Mouse (Mus musculus) CH12.LX (cell line): ENCODE results near the gene Atp2a3. TPM values are rescaled to one million over a fixed set of nuclear protein-coding genes. Genes with fewer than 3 reads are reported as not detected.
A peak's percentile ranks its signal among the peaks of the same experiment; 100 is the strongest.

Source experiments
- DNase-seq: peaks from one replicate; pipeline ENCODE4 v3.0.0-alpha.2; 2013; ENCODE audit errors: extremely low read depth
- H3K27ac ChIP-seq: 2 replicates; pipeline ENCODE4 v1.5.1; 2012; ENCODE audit warnings: low read depth, mild to moderate bottlenecking, control low read depth, moderate library complexity; ENCODE audit not compliant: insufficient read depth
- H3K27me3 ChIP-seq: replicated peaks from 2 replicates; pipeline ENCODE3; 2012; ENCODE audit warnings: inconsistent platforms
- H3K36me3 ChIP-seq, 2 experiments: replicated peaks in 1 of 2; 2 replicates each; pipeline versions ENCODE3 to v1.6.1; 2012; ENCODE audit warnings: inconsistent platforms in 1 of 2, low read length in 1 of 2, mild to moderate bottlenecking in 1 of 2, mixed read lengths in 1 of 2, moderate library complexity in 1 of 2; ENCODE audit not compliant: control insufficient read depth in 1 of 2, insufficient read depth in 1 of 2
- H3K4me1 ChIP-seq, 2 experiments: 2 replicates each; pipeline ENCODE4 v1.6.1; 2012; ENCODE audit warnings: inconsistent platforms in 1 of 2, moderate library complexity in 1 of 2; ENCODE audit not compliant: insufficient read depth in 2 of 2, control insufficient read depth in 1 of 2
- H3K4me2 ChIP-seq: 2 replicates; pipeline ENCODE4 v1.6.1; 2012; ENCODE audit warnings: low read depth, mild to moderate bottlenecking, control low read depth; ENCODE audit not compliant: poor library complexity, insufficient read depth, severe bottlenecking
- H3K4me3 ChIP-seq, 3 experiments: fragments of 150-350 bp in 1 of 3; sonication (generic) in 1 of 3; replicated peaks in 1 of 3; 2 replicates each; pipeline versions ENCODE3 to v1.5.1; 2011 to 2012; ENCODE audit warnings: low read depth in 2 of 3, low read length in 2 of 3, mild to moderate bottlenecking in 2 of 3, moderate library complexity in 2 of 3, control low read depth in 1 of 3, improper control_type of control experiment in 1 of 3, inconsistent platforms in 1 of 3, mixed read lengths in 1 of 3; ENCODE audit not compliant: poor library complexity in 1 of 3
- H3K79me2 ChIP-seq: replicated peaks from 2 replicates; pipeline ENCODE4 v1.6.1; 2012; ENCODE audit warnings: mild to moderate bottlenecking, moderate library complexity; ENCODE audit not compliant: control insufficient read depth, poor library complexity, insufficient read depth, severe bottlenecking; ENCODE audit errors: extremely low read depth
- H3K9ac ChIP-seq: 2 replicates; pipeline ENCODE4 v1.6.1; 2012; ENCODE audit warnings: low read depth, mild to moderate bottlenecking, control low read depth, moderate library complexity; ENCODE audit not compliant: insufficient read depth
- H3K9me3 ChIP-seq: replicated peaks from 2 replicates; pipeline ENCODE3; 2012; ENCODE audit warnings: low read length, inconsistent platforms, mixed read lengths
- BHLHE40 ChIP-seq: IDR thresholded peaks from 2 replicates; pipeline ENCODE4 v1.6.1; 2011; ENCODE audit warnings: mild to moderate bottlenecking, low read depth, low read length, improper control_type of control experiment
- CHD1 ChIP-seq: IDR thresholded peaks from 2 replicates; pipeline ENCODE4 v1.6.1; 2012; ENCODE audit warnings: low read depth, low read length, improper control_type of control experiment, inconsistent platforms
- CHD2 ChIP-seq: IDR thresholded peaks from 2 replicates; pipeline ENCODE4 v1.6.1; 2011; ENCODE audit warnings: low read length, improper control_type of control experiment
- CTCF ChIP-seq, 2 experiments: IDR thresholded peaks in 1 of 2; conservative IDR thresholded peaks in 1 of 2; 2 replicates each; pipeline ENCODE4 v1.5.1; 2011 to 2012; ENCODE audit warnings: low read depth in 2 of 2, low read length in 2 of 2, improper control_type of control experiment in 1 of 2, inconsistent platforms in 1 of 2, mild to moderate bottlenecking in 1 of 2, moderate library complexity in 1 of 2
- E2F4 ChIP-seq: IDR thresholded peaks from 2 replicates; pipeline ENCODE4 v1.6.1; 2011; ENCODE audit warnings: low read depth, low read length, improper control_type of control experiment; ENCODE audit not compliant: insufficient replicate concordance
- ELF1 ChIP-seq: IDR thresholded peaks from 2 replicates; pipeline ENCODE4 v1.6.1; 2014; ENCODE audit warnings: low read depth, mild to moderate bottlenecking, inconsistent platforms, low read length, improper control_type of control experiment
- EP300 ChIP-seq: IDR thresholded peaks from 2 replicates; pipeline ENCODE4 v1.6.1; 2011; ENCODE audit warnings: low read length, improper control_type of control experiment
- GABPA ChIP-seq: IDR thresholded peaks from 2 replicates; pipeline ENCODE4 v1.6.1; 2012; ENCODE audit warnings: low read depth, low read length, improper control_type of control experiment, inconsistent platforms; ENCODE audit not compliant: insufficient replicate concordance
- HCFC1 ChIP-seq: IDR thresholded peaks from 2 replicates; pipeline ENCODE4 v1.6.1; 2012; ENCODE audit warnings: low read depth, mild to moderate bottlenecking, inconsistent platforms, low read length, improper control_type of control experiment
- IRF4 ChIP-seq: IDR thresholded peaks from 2 replicates; pipeline ENCODE4 v1.6.1; 2014; ENCODE audit warnings: low read depth, mild to moderate bottlenecking, inconsistent platforms, low read length, improper control_type of control experiment
- JUN ChIP-seq: IDR thresholded peaks from 2 replicates; pipeline ENCODE4 v1.6.1; 2011; ENCODE audit warnings: low read depth, mild to moderate bottlenecking, low read length, improper control_type of control experiment, moderate library complexity; ENCODE audit not compliant: insufficient read depth
- JUND ChIP-seq: conservative IDR thresholded peaks from 2 replicates; pipeline ENCODE4 v1.6.1; 2011; ENCODE audit warnings: low read depth, low read length, improper control_type of control experiment
- KAT2A ChIP-seq: IDR thresholded peaks from 2 replicates; pipeline ENCODE4 v1.6.1; 2012; ENCODE audit warnings: low read length, improper control_type of control experiment, inconsistent platforms; ENCODE audit not compliant: insufficient replicate concordance
- MAFK ChIP-seq: IDR thresholded peaks from 2 replicates; pipeline ENCODE4 v1.6.1; 2011; ENCODE audit warnings: low read length, improper control_type of control experiment; ENCODE audit not compliant: insufficient replicate concordance
- MAX ChIP-seq: IDR thresholded peaks from 2 replicates; pipeline ENCODE4 v1.6.1; 2011; ENCODE audit warnings: low read length, improper control_type of control experiment
- MAZ ChIP-seq: IDR thresholded peaks from 2 replicates; pipeline ENCODE4 v1.6.1; 2012; ENCODE audit warnings: low read depth, mild to moderate bottlenecking, inconsistent platforms, low read length, improper control_type of control experiment, moderate library complexity
- MEF2A ChIP-seq: IDR thresholded peaks from 2 replicates; pipeline ENCODE4 v1.6.1; 2014; ENCODE audit warnings: low read depth, mild to moderate bottlenecking, inconsistent platforms, low read length, improper control_type of control experiment, borderline replicate concordance
- MXI1 ChIP-seq: IDR thresholded peaks from 2 replicates; pipeline ENCODE4 v1.6.1; 2011; ENCODE audit warnings: mild to moderate bottlenecking, low read depth, low read length, improper control_type of control experiment
- MYC ChIP-seq: IDR thresholded peaks from 2 replicates; pipeline ENCODE4 v1.6.1; 2011; ENCODE audit warnings: low read depth, mild to moderate bottlenecking, improper control_type of control experiment, low read length
- NELFE ChIP-seq: IDR thresholded peaks from 2 replicates; pipeline ENCODE4 v1.6.1; 2011; ENCODE audit warnings: low read depth, low read length, improper control_type of control experiment
- PAX5 ChIP-seq: IDR thresholded peaks from 2 replicates; pipeline ENCODE4 v1.6.1; 2012; ENCODE audit warnings: low read length, inconsistent platforms, mixed read lengths
- POLR2AphosphoS2 ChIP-seq: IDR thresholded peaks from 2 replicates; pipeline ENCODE4 v1.6.1; 2011; ENCODE audit warnings: low read depth, low read length, improper control_type of control experiment
- RAD21 ChIP-seq: IDR thresholded peaks from 2 replicates; pipeline ENCODE4 v1.6.1; 2011; ENCODE audit warnings: low read depth, mild to moderate bottlenecking, low read length, improper control_type of control experiment, moderate library complexity
- RCOR1 ChIP-seq: conservative IDR thresholded peaks from 2 replicates; pipeline ENCODE4 v1.6.1; 2012; ENCODE audit warnings: low read depth, mild to moderate bottlenecking, inconsistent platforms, low read length, improper control_type of control experiment
- SIN3A ChIP-seq: IDR thresholded peaks from 2 replicates; pipeline ENCODE4 v1.6.1; 2012; ENCODE audit warnings: low read length, improper control_type of control experiment, inconsistent platforms
- SMC3 ChIP-seq: IDR thresholded peaks from 2 replicates; pipeline ENCODE4 v1.6.1; 2011; ENCODE audit warnings: low read depth, low read length, improper control_type of control experiment
- TBP ChIP-seq: conservative IDR thresholded peaks from 2 replicates; pipeline ENCODE4 v1.6.1; 2011; ENCODE audit warnings: low read depth, low read length, improper control_type of control experiment
- TCF12 ChIP-seq: IDR thresholded peaks from 2 replicates; pipeline ENCODE4 v1.6.1; 2014; ENCODE audit warnings: low read depth, mild to moderate bottlenecking, inconsistent platforms, low read length, improper control_type of control experiment
- UBTF ChIP-seq: IDR thresholded peaks from 2 replicates; pipeline ENCODE4 v1.6.1; 2012; ENCODE audit warnings: low read depth, mild to moderate bottlenecking, inconsistent platforms, low read length, improper control_type of control experiment, moderate library complexity
- USF1 ChIP-seq: IDR thresholded peaks from 2 replicates; pipeline ENCODE4 v1.6.1; 2014; ENCODE audit warnings: low read depth, mild to moderate bottlenecking, inconsistent platforms, low read length, improper control_type of control experiment
- USF2 ChIP-seq: conservative IDR thresholded peaks from 2 replicates; pipeline ENCODE4 v1.6.1; 2011; ENCODE audit warnings: low read depth, low read length, improper control_type of control experiment
- ZC3H11A ChIP-seq: IDR thresholded peaks from 2 replicates; pipeline ENCODE4 v1.6.1; 2012; ENCODE audit warnings: low read depth, mild to moderate bottlenecking, inconsistent platforms, low read length, improper control_type of control experiment
- ZKSCAN1 ChIP-seq: IDR thresholded peaks from 2 replicates; pipeline ENCODE4 v1.6.1; 2012; ENCODE audit warnings: low read depth, inconsistent platforms, low read length, improper control_type of control experiment, borderline replicate concordance
- ZMIZ1 ChIP-seq: IDR thresholded peaks from 2 replicates; pipeline ENCODE4 v1.6.1; 2012; ENCODE audit warnings: low read depth, mild to moderate bottlenecking, inconsistent platforms, low read length, improper control_type of control experiment
- ZNF384 ChIP-seq: IDR thresholded peaks from 2 replicates; pipeline ENCODE4 v1.6.1; 2012; ENCODE audit warnings: low read depth, low read length, improper control_type of control experiment, inconsistent platforms
- dilution Hi-C: fragments of 300-500 bp; cut with MboI; formaldehyde crosslinking; loops from 2 replicates; pipeline ENCODE4 v1.14.3; 2020; ENCODE audit warnings: low sequenced_read_pairs; ENCODE audit not compliant: extremely low pct_unique_long_range_greater_than_20kb, extremely low pct_ligation_motif_present
- in situ Hi-C: fragments of 300-500 bp; cut with MboI; formaldehyde crosslinking; loops from 3 replicates; pipeline ENCODE4 v1.14.3; 2019; ENCODE audit warnings: low sequenced_read_pairs, low pct_ligation_motif_present, low pct_unique_long_range_greater_than_20kb, mixed read lengths
- polyA plus RNA-seq: library from polyadenylated mRNA; unstranded; fragments of >175 nt; gene quantifications from 2 replicates; pipeline ENCODE4 v1.2.1, GENCODE M21; 2012; ENCODE audit warnings: low read depth; ENCODE audit not compliant: insufficient read length
- total RNA-seq, 2 experiments: library from RNA; depleted of rRNA; stranded (reverse); fragments of 300-350 nt in 1 of 2; fragments of >200 nt in 1 of 2; gene quantifications; 2 replicates each; pipeline ENCODE4 v1.2.3; 2012 to 2014

The Atp2a3 gene
- total and polyA plus RNA-seq, 3 experiments = 61.4 to 279 (median 218) TPM

DNA sequence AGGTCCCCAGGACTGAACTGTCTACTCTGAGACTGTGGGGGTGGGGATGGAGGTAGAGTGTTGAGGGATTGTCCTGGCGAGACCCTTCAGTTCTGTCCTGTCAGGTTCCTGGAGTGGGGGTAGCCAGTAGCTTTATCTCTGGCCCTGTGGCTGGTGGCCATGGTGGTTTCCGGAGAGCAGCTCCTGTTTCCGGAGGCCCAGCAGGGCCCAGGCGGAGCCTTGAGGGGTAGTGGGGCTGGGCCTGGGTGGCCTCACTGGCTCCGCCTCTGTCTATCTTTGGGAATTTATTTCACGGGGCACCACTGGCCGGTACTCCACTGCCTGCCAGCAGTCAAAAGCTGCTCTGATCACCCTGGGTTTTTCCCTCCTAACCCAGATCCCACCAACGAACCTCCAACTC lies 37.8 kb downstream of the Atp2a3 start, which contains the start of gene P2rx1 (continued):
- TF ChIP-seq KAT2A = no peak
- no peak for TF ChIP-seq MYC
- TF ChIP-seq ELF1 = peak; percentile 75
- TF ChIP-seq JUN = no peak; the same call in 1 of the 2 replicates
- TF ChIP-seq MAZ = peak; percentile 63
- peak; percentile 64 for TF ChIP-seq HCFC1
- TF ChIP-seq E2F4 = no peak
- TF ChIP-seq RCOR1 = no peak
- TF ChIP-seq MEF2A = peak; percentile 91
- no peak for TF ChIP-seq ZC3H11A
- TF ChIP-seq ZKSCAN1 = no peak

DNA sequence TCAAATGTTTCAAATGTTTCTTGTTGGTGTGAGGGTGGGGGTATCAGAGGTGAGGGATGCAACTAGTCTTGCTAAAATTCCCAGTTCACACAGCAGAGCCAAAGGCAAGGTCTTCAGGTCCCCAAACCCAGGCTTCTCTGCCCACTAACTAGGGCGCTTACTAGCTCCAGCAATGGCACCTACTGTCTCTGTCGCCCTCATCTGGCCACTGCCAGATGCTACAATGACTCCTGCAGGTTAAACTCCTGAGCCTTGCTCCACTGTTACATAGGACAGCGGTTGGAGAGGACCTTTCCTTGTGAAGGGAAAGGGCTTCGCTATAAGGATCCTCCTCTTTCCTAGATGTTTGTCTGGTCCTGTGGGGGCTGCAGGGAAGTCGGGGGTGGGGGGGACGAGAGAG lies 40.1 kb downstream of the Atp2a3 start:
- Histone ChIP-seq H3K9ac (peak overlapping the region; percentile 3; the same call in 1 of the 2 replicates), H3K4me1 (peaks cover 30 to 68% of the 10 kb centered on the region in 2 experiments), H3K79me2 (no peaks in the 10 kb centered on the region), H3K9me3 (peaks cover 3% of the 10 kb centered on the region), H3K27ac (no peak overlapping the region), H3K36me3 (peaks cover 0 to 31% of the 10 kb centered on the region in 2 experiments), H3K4me3 (peak overlapping the region in 1 of 3 experiments; percentile 51), H3K4me2 (peak overlapping the region; percentile 45; the same call in 1 of the 2 replicates), H3K27me3 (no peaks in the 10 kb centered on the region)
- dilution Hi-C loops (no loop called here), in situ Hi-C loops (loop anchor here (10.0 to 25.0 kb wide), 2 partner anchors 426 to 564 kb away; partner anchors contain the start of genes Ggt6 and Mybbp1a)
- DNase-seq = peak; percentile 89
- peak; percentile 54; the same call in 1 of the 2 replicates for TF ChIP-seq MAX
- peak; percentile 99 for TF ChIP-seq SMC3
- TF ChIP-seq MEF2A = peak; percentile 37; the same call in 1 of the 2 replicates
- no peak for TF ChIP-seq CHD2
- no peak for TF ChIP-seq PAX5
- peak; percentile 20; the same call in 1 of the 2 replicates for TF ChIP-seq NELFE
- no peak for TF ChIP-seq GABPA
- no peak for TF ChIP-seq KAT2A
- TF ChIP-seq TBP = no peak
- TF ChIP-seq USF1 = no peak
- no peak for TF ChIP-seq BHLHE40
- no peak for TF ChIP-seq POLR2AphosphoS2
- no peak for TF ChIP-seq ZNF384
- 0 out of 2 replicates have a peak, but pooled peaks have one; percentile 68 for TF ChIP-seq SIN3A
- no peak for TF ChIP-seq CHD1
- TF ChIP-seq IRF4 = peak; percentile 59
- TF ChIP-seq MAFK = no peak
- peak; percentile 51; the same call in 1 of the 2 replicates for TF ChIP-seq JUND
- no peak for TF ChIP-seq E2F4
- no peak for TF ChIP-seq EP300
- TF ChIP-seq MYC = 0 out of 2 replicates have a peak, but pooled peaks have one; percentile 36
- peak; percentile 98 for TF ChIP-seq ZC3H11A
- no peak for TF ChIP-seq ZMIZ1
- TF ChIP-seq CTCF (conservative IDR thresholded peaks at IDR 0.05 in 1 of 2, IDR thresholded peaks at IDR 0.05 in 1 of 2; ENCODE audit: low read depth in 2 of 2, low read length in 2 of 2) = peak; percentile 97 to 99
- TF ChIP-seq MAZ = no peak; the same call in 1 of the 2 replicates
- TF ChIP-seq MXI1 = no peak
- 0 out of 2 replicates have a peak, but pooled peaks have one; percentile 43 for TF ChIP-seq UBTF
- no peak for TF ChIP-seq TCF12
- no peak for TF ChIP-seq USF2
- TF ChIP-seq RAD21 = peak; percentile 100
- TF ChIP-seq HCFC1 = no peak
- TF ChIP-seq JUN = no peak
